Mouse (Mus musculus): ENCODE measurements at regions not wholly inside any gene's neighbourhood (a gene's known extent, or its start where the extent isn't known, plus 50 kb on each side); places are given as distances from the start of the nearest gene placed in this dataset.

DNA sequence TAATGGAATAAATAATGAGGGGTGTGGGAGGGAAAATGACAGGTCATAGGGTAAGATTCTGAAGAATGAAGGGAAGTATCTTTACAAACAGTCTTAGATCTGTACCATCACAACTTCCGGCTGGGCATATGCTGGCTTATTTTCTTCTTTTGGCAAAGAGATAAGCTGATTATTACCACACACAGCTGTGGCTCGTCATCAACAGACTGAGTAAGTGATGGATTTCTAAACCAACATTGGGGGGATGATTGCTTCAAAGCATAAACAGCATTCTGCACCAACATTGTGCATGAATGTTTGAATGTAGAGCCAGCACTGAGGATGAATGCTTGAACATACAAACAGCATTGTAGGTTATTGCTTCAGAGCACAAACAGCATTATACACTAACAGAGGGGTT is 181.7 kb upstream of the Dpp10 start:
- DNase-seq: peak; percentile 2

Measured in lung, postnatal 36 days (tissue).